Mouse (Mus musculus): ENCODE results near the gene Atg5.

DNA sequence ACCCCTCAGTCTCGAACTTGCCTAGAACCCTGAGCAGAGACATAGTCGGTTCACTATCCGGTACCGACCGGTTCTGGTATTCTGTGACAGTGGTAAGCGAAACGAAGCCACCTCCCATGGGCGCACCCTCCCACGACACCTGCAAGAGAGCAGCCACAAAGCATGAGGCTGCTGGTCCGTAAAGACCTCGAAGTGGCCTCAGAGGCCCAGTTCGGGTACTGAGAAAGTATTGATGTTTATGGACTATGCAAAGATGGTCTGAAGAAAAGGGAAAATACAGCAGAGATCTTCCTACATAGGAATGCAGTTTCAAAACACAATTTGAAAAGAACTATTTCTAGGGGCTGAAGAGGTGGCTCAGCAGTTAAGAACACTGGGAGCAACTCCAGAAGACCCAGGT lies 113.8 kb downstream of the Atg5 start:
- TF ChIP-seq MAX (IDR thresholded peaks at IDR 0.05; ENCODE audit: low read depth): no peak
- no peak for TF ChIP-seq POLR2A (IDR thresholded peaks at IDR 0.05; ENCODE audit: insufficient read length, low read depth)
- TF ChIP-seq POLR2AphosphoS2 (IDR thresholded peaks at IDR 0.05; ENCODE audit: insufficient read length, low read depth): no peak
- no peak for TF ChIP-seq CEBPB (IDR thresholded peaks at IDR 0.05; ENCODE audit: insufficient read depth, poor library complexity, severe bottlenecking)
- no peak for TF ChIP-seq TCF12 (IDR thresholded peaks at IDR 0.05; ENCODE audit: insufficient read depth, poor library complexity, severe bottlenecking)
- no peak for TF ChIP-seq USF1 (IDR thresholded peaks at IDR 0.05; ENCODE audit: low read depth)
- TF ChIP-seq MYOD1 (IDR thresholded peaks at IDR 0.05; ENCODE audit: control insufficient read depth in 1 of 3, insufficient read length in 2 of 3, low read depth in 2 of 3): no peak
- no peak for TF ChIP-seq E2F4 (IDR thresholded peaks at IDR 0.05; ENCODE audit: insufficient read depth)
- no peak for TF ChIP-seq MYOG (IDR thresholded peaks at IDR 0.05; ENCODE audit: control insufficient read depth in 1 of 3, insufficient read depth in 1 of 3, insufficient read length in 2 of 3, low read depth in 2 of 3)
- no peak for TF ChIP-seq REST (IDR thresholded peaks at IDR 0.05; ENCODE audit: insufficient read depth, insufficient read length)

Measured in myocyte (in vitro differentiated cells).